Mouse (Mus musculus) mature B cell (primary cell): Measurements from ENCODE around the gene Cracr2b.

Experiments
- in situ Hi-C: fragments of 300-500 bp; cut with MboI; formaldehyde crosslinking; loops from 2 replicates; pipeline ENCODE4 v1.14.3; 2019

Gene Cracr2b

DNA sequence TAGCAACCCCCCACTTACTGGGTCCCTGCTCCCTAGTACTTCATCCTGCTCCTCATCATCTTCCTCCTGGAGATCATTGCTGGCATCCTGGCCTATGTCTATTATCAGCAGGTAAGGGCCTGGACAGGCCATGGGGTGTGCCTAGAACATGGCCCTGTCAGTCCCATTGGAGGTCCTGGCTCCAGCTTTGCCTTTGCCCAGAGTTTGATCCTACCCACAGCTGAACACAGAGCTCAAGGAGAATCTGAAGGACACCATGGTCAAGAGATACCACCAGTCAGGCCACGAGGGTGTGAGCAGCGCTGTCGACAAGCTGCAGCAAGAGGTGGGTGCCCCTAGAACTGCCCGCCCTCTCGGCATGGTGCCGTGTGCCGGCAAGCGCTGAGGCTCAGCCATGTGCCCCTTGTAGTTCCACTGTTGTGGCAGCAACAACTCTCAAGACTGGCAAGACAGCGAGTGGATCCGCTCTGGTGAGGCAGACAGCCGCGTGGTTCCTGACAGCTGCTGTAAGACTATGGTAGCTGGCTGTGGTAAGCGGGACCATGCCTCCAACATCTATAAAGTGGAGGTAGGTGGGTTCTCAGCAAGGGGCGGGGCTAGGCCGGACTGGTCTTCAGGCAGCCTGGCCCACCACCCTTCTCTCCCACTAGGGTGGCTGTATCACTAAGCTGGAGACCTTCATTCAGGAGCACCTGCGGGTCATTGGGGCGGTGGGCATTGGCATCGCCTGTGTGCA lies 9.2 kb downstream of the Cracr2b start:
- in situ Hi-C loops = loop anchor here (10.0 kb wide), 1 partner anchor 435 kb away; no protein-coding TSS in a partner anchor

DNA sequence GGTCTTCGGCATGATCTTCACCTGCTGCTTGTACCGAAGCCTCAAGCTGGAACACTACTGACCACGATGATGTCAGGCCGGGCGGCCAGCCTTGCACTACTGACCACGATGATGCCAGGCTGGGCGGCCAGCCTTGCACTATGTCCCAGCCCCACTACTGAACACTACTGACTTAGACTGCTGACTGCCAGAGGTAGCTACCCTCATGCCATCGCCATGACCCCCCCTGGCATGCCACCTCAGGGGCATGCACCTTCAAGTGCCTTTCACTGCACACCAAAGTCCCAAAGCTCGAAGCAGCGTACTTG lies 9.7 kb downstream of the Cracr2b start:
- in situ Hi-C loops = loop anchor here (10.0 kb wide), 1 partner anchor 434 kb away; no protein-coding TSS in a partner anchor

DNA sequence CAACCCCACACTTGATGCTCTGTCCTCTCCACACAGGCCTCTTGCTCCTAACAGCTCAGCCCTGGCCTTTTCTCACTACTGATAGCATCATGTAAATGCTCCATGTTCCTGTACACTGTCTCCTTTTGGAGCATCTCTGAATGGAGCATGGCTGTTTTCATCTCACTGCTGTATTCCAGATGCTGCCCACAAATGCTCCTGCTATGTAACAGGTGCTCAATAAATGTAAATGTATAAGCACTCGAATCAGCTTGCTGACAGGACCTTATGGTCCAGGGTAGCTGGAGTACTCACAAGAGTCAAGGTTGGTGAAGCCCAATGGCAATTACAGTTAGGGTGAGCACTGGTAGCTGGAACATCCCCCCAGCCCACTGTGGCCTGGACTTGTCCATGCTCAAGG lies 10.3 kb downstream of the Cracr2b start:
- in situ Hi-C loops = loop anchor here (10.0 kb wide), 1 partner anchor 434 kb away; no protein-coding TSS in a partner anchor

GRCm38 (mm10) chr7:141472226-141472625 lies 11.3 kb downstream of the Cracr2b start:
- in situ Hi-C loops = loop anchor here (10.0 kb wide), 1 partner anchor 433 kb away; no protein-coding TSS in a partner anchor

- in situ Hi-C loops = loop anchor here (10.0 kb wide), 1 partner anchor 432 kb away; no protein-coding TSS in a partner anchor
Observed at GRCm38 (mm10) chr7:141472763-141473162, 11.9 kb downstream of the Cracr2b start.

DNA sequence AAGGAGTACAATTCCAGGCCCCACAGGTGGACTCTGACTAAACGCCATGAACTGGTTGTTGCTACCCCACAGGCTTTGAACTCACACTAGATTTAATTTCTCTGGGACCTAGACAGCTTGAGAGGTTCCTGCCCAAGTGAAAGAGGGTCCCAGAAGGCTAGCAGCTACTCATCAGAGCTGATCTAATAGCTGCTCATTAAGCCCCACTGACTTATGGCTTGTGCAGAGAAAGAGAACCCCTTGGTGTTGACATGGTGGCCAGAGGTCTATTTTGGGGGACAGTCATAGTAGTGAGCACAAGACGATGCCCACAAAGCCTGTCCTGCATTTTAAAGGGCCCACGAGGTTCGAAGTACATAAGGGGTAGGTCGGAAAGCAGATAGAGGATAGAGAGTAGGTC lies 13.3 kb downstream of the Cracr2b start:
- in situ Hi-C loops = loop anchor here (10.0 kb wide), 1 partner anchor 431 kb away; no protein-coding TSS in a partner anchor

GRCm38 (mm10) chr7:141475011-141475804 lies 14.3 kb downstream of the Cracr2b start, which contains the start of the genes Polr2l and Tspan4:
Gene Polr2l, minus strand, starts transcription at chr7:141475132.
Gene Tspan4, plus strand, starts transcription at chr7:141475240.
- in situ Hi-C loops = loop anchor here (10.0 kb wide), 1 partner anchor 430 kb away; no protein-coding TSS in a partner anchor

DNA sequence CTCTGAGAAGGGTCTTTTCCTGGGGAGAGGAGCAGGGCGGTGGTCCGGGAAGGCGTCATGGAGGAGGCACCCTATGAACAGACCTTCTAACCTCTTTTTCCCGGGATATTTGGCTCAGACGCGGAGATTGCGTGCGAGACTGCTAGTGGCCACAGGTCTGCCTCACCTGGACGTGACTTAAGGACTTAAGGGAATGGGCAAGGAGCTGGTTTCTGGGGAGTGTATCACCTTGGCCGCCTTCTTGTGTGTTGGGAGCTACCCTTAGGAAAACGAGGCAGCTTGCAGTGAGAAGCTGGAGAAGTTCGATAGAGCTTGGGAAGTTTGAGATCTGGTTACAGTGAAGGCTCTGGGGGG lies 14.9 kb downstream of the Cracr2b start:
- in situ Hi-C loops = loop anchor here (10.0 kb wide), 1 partner anchor 429 kb away; no protein-coding TSS in a partner anchor

GRCm38 (mm10) chr7:141476226-141476980 lies 15.5 kb downstream of the Cracr2b start:
- in situ Hi-C loops = loop anchor here (10.0 kb wide), 1 partner anchor 428 kb away; no protein-coding TSS in a partner anchor

DNA sequence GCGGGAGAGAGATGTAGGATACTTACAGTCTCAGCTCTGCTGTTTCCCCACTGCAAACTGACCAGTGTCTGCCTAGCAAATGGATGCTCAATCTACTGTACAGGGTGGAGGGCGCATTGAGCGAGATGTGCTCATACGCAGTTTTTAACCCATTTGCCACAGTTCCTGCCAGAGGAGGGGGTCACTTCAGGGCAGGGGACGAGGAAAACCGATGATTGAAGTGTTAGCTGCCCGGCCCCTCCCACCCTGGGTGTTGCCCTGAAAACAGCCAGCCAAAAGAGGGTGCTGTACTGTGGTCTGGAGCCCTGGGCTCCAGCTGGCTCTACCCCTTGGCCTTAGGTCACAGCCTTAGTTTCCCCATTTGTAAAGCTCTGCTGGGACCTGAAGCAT lies 16.1 kb downstream of the Cracr2b start:
- in situ Hi-C loops = loop anchor here (10.0 kb wide), 1 partner anchor 428 kb away; no protein-coding TSS in a partner anchor

DNA sequence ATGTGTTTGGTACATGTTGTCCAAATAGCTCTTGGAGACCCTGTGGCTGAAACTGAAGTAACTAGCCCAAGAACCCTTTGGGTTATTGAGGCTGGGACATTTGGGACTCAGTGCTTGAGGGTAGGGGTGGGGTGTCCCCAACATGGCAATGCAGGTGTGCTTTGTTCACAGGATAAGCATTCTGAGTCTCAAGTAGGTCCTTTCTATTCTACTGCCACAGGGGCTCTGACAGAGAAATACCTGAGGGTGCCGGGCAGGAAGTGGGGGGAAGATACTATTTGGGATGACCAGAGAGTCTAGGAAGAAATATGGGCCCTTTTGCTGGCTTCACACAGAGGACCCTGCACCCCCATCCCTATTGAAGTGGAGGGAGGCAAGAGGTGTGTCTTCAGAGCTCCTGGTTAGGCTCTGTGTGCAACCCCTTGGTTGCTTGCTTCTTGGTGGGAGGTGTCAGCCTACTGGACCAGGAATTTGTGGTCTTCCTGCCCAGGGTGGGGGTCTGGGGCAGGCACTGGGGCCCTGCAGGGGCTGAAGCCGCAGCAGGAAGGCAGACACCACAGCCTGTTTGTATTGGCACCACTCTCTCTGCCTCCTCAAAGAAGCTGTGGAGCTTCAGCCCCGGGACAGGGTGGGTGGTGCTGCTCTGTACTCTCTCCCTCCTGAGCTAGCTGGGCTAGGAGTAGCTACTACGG lies 16.8 kb downstream of the Cracr2b start:
- in situ Hi-C loops = loop anchor here (10.0 kb wide), 1 partner anchor 427 kb away; no protein-coding TSS in a partner anchor

- in situ Hi-C loops = loop anchor here (10.0 kb wide), 1 partner anchor 426 kb away; no protein-coding TSS in a partner anchor
Observed at GRCm38 (mm10) chr7:141478270-141478748, 17.4 kb downstream of the Cracr2b start.

DNA sequence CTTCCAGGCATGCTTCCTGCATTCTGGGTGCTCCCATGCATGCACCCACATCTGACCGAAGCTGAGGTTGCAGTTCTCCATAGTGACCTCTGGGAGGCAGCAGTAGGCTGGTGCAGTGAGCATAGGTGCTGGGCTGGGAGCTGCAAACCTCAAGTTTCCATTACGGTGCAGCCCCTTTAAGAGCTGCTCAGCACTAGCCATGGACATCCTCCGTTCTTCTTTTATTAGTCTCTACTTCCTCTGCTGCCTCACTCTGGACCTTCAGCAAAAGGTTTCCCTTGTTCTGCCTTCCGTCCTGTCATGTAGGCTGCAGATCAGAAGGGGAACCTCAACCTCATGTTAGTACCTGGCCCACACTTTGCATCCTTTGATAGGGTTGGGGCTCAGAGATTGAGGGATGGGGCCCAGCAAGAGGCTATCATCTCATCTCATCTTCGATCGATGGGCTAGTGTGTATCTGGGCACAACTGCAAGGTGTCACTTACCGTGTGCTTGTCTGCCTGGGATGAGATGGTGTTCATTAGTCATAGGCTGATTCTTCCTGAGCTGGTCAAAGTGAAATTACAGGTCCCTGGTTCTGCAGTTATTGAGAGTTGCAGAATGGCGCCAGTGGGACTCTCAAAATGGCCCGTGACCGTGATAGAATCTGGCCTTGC lies 20.1 kb downstream of the Cracr2b start:
- in situ Hi-C loops = no loop called here

- in situ Hi-C loops = no loop called here
Observed at GRCm38 (mm10) chr7:141481498-141482401, 20.9 kb downstream of the Cracr2b start.

DNA sequence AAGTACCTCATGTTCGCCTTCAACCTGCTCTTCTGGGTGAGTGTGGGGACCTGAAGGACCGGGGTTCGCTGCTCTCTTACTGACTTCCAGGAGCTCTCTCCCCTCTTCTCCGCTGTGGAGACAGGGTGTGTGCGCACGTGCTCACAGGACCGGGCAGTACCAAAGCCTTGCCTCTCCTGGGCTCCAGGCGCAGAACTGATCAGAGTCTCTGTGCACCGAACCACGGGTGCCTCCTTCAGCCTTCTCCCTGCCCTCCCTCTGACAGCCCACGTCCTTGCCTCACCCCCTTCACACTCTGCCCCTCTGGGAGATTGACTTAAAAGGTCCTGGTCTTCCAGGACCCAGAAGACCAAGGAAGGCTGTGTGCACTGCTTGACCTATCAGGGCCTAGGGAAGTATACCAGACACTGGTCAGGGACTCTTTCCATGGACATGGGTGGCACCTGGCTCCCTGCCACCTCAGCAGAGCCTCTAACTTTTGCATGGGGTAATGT lies 21.7 kb downstream of the Cracr2b start:
- in situ Hi-C loops = no loop called here

DNA sequence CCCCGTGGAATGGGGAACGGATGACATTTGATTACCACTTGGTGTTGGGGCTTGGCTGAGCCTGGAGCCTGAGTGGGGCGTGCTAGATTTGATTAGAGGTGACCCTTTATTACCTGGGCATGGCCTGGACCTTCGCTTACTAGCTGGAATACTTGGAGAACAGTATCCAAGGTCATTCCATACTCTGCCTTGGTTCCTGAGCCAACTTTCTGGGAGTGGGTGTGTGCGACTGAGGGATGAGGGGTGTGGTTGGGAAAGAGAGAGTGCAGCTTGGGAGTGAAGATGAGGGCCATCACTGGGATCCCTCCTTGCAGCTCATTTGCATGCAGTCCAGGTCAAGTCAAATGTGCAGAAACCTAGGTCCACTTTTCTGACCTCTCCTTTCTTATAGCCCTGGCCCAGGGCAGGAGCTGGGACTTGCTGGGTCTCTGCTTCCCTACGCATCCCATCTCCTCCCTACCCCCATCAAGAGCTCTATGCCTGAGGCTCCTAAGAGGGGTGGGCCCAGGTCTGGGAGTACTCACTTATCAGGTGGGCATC lies 22.3 kb downstream of the Cracr2b start:
- in situ Hi-C loops = no loop called here

DNA sequence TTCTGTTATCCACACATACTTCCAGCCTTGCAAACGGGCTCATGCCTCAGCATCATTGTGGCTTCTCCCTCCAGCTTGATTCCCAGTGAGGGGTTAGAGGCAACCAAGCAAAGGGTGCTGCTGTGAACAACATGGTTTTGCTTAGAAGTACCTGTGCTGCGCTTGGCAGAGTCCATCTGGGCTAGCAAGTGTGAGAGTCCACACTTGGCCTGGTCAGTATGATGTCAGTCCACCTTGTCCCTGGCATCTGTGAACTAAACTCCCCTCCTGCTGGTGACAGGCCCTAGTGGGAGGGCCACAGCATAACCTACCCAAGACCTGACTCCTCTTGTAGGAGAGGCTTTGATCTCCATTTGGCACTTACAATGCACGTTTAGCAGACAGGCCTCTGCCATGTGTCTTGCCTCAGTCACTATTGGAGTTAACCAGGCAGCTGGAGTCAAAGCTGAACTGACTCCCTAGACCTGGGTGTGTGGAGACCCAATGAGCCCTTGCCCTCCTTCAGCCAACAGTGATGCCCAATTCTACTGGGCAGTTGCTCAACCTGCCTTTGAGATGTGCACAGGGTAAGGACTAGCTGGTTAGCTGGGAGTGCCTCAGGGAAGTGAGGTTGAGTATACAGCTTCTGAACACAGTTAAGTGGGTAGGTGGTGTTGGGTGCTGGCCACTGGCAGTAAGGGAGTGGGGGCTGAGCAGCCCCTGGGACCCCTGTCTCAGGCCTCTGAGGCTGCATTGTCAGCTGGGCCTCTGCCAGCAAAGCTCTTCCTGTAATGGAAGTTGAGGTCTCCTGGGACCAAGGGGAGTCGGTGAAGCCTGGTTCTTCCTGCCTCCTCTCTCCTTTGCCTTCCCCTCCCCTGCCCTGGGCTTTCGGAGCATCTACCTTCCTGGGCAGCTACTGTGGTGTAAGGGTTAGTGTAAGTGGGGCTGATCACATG lies 23.6 kb downstream of the Cracr2b start:
- in situ Hi-C loops = no loop called here

- in situ Hi-C loops = no loop called here
Observed at GRCm38 (mm10) chr7:141485186-141485585, 24.3 kb downstream of the Cracr2b start.
